Comparison of ENCODE assay signal across 11 mouse cellular contexts in genomic region chr3:105768529-105768928, GRCm38 (mm10). TPM values are rescaled to one million over a fixed set of nuclear protein-coding genes. Genes with fewer than 3 reads are reported as not detected.
A peak's percentile ranks its signal among the peaks of the same experiment; 100 is the strongest.
DNase-seq lines count a peak whose midpoint lies in the region; ATAC-seq and TF ChIP-seq lines count a peak whose summit lies in the region.
"Had no signal": no experiment of that assay in that cellular context is flagged by ENCODE, and none has a peak within 500 bp of the region (broad histone marks: within the 10 kb centered on the region; RNA-seq: fewer than 3 reads in every experiment).

No protein-coding gene starts in this region.

- no peaks in the 10 kb centered on the region for H3K36me3 ChIP-seq in midbrain, embryonic 16.5 days (ENCODE audit: control insufficient read depth, insufficient read depth, low read length)
- no peaks in the 10 kb centered on the region for H3K36me3 ChIP-seq in intestine, embryonic 15.5 days
- H3K36me3 ChIP-seq: heart, embryonic 12.5 days; limb, embryonic 12.5 days had no signal

- H3K9ac ChIP-seq in midbrain, embryonic 16.5 days (ENCODE audit: low read depth, low read length) = no peak overlapping the region
- H3K9ac ChIP-seq in intestine, embryonic 15.5 days = no peak overlapping the region
- H3K9ac ChIP-seq: heart, embryonic 12.5 days; limb, embryonic 12.5 days had no signal

- H3K4me1 ChIP-seq in lung, adult 2 months (ENCODE audit: control insufficient read depth, insufficient read depth, low read length) = peaks cover 15% of the 10 kb centered on the region
- H3K4me1 ChIP-seq in midbrain, embryonic 16.5 days (ENCODE audit: control insufficient read depth, insufficient read depth, low read length) = no peaks in the 10 kb centered on the region
- H3K4me1 ChIP-seq in intestine, embryonic 15.5 days (replicated peaks) = no peaks in the 10 kb centered on the region
- H3K4me1 ChIP-seq: limb, embryonic 12.5 days had no signal

- H3K9me3 ChIP-seq in midbrain, embryonic 16.5 days (replicated peaks; ENCODE audit: control insufficient read depth, low read length, poor library complexity, severe bottlenecking) = no peaks in the 10 kb centered on the region
- H3K9me3 ChIP-seq in intestine, embryonic 15.5 days = no peaks in the 10 kb centered on the region
- H3K9me3 ChIP-seq: heart, embryonic 12.5 days; limb, embryonic 12.5 days had no signal

- H3K4me2 ChIP-seq in midbrain, embryonic 16.5 days (ENCODE audit: low read length) = no peak overlapping the region
- no peak overlapping the region for H3K4me2 ChIP-seq in intestine, embryonic 15.5 days (replicated peaks)
- H3K4me2 ChIP-seq: heart, embryonic 12.5 days; limb, embryonic 12.5 days had no signal

- no peak overlapping the region for H3K27ac ChIP-seq in midbrain, embryonic 16.5 days (ENCODE audit: low read length)
- no peak overlapping the region for H3K27ac ChIP-seq in intestine, embryonic 15.5 days
- H3K27ac ChIP-seq: limb, embryonic 12.5 days had no signal

- 0 out of 2 replicates have a peak, but pooled peaks have one; percentile 30 for TF ChIP-seq CTCF in lung, adult 2 months (IDR thresholded peaks at IDR 0.05; ENCODE audit: insufficient read depth, low read length)

- DNase-seq in lung, adult 2 months = no peak
- DNase-seq in lung, postnatal 14 days = no peak
- DNase-seq in frontal cortex, postnatal 14 days (ENCODE audit: low spot score in 2 of 2) = no peak
- no peak for DNase-seq in adrenal gland, postnatal 14 days
- DNase-seq: B cell, adult 2 months had no signal

- H3K4me3 ChIP-seq in lung, adult 2 months (replicated peaks; ENCODE audit: extremely low read depth, low read depth, low read length) = no peak overlapping the region
- H3K4me3 ChIP-seq in midbrain, embryonic 16.5 days (ENCODE audit: low read depth, low read length) = no peak overlapping the region
- no peak overlapping the region for H3K4me3 ChIP-seq in intestine, embryonic 15.5 days (replicated peaks)
- H3K4me3 ChIP-seq: heart, embryonic 12.5 days; limb, embryonic 12.5 days had no signal

- ATAC-seq in inflammation-experienced regulatory T-cells, adult 6 months = peak; percentile 81
- peak; percentile 96 for ATAC-seq in megakaryocyte-erythroid progenitor cell, adult 5-6 weeks (replicated peaks; ENCODE audit: low FRiP score, low TSS enrichment, poor library complexity, severe bottlenecking)
- ATAC-seq in midbrain, embryonic 16.5 days = no peak
- no peak for ATAC-seq in intestine, embryonic 15.5 days

- no peaks in the 10 kb centered on the region for H3K27me3 ChIP-seq in midbrain, embryonic 16.5 days (ENCODE audit: control insufficient read depth, insufficient read depth, low read depth, low read length)
- no peaks in the 10 kb centered on the region for H3K27me3 ChIP-seq in intestine, embryonic 15.5 days (replicated peaks)
- H3K27me3 ChIP-seq: heart, embryonic 12.5 days; limb, embryonic 12.5 days had no signal

- WGBS in lung, adult 2 months = 45% methylated on average over 6 of the region's 6 CpGs
- 82% methylated on average over 6 of the region's 6 CpGs for WGBS in midbrain, embryonic 16.5 days
- WGBS in intestine, embryonic 15.5 days = 70% methylated on average over 6 of the region's 6 CpGs

- TF ChIP-seq POLR2A in lung, adult 2 months (IDR thresholded peaks at IDR 0.05; ENCODE audit: borderline replicate concordance, extremely low read depth, low read depth, low read length) = no peak

RNA-seq across cellular contexts. Expression of gene Rap1a, which starts 32.6 kb away (rescaled TPM):
- 8.2 and 18.1 TPM in 2 replicates for polyA plus RNA-seq in lung, adult 2 months (2012; rRNA removed)
- polyA plus RNA-seq in inflammation-experienced regulatory T-cells, adult 6 months (2017; shearing (Covaris generic)) = 100 to 1,000 TPM; 142 to 303 (median 166) TPM
- total RNA-seq in megakaryocyte-erythroid progenitor cell, adult 5-6 weeks (2014; fragmentation: Nextera tagmentation) = 70.6 and 73.8 TPM in 2 replicates
- total RNA-seq in megakaryocyte-erythroid progenitor cell, adult 5-6 weeks (2017) = 91.7 and 119 TPM in 2 replicates
- 184 and 206 TPM in 2 replicates for total RNA-seq in adrenal gland, postnatal 14 days (2021)
- polyA plus RNA-seq in midbrain, embryonic 16.5 days (2015; fragmentation: Nextera tagmentation; extraction: Ambion mirVana) = 74.1 and 74.3 TPM in 2 replicates
- polyA plus RNA-seq in intestine, embryonic 15.5 days (2015; fragmentation: Nextera tagmentation; extraction: Ambion mirVana) = 116 and 133 TPM in 2 replicates

Comparison
In these comparisons a context has a peak if more than half of its experiments do, and no peak if none do; other contexts are left out.
1. ATAC-seq: peak in inflammation-experienced regulatory T-cells, adult 6 months (single experiment) and megakaryocyte-erythroid progenitor cell, adult 5-6 weeks (single experiment); none in midbrain, embryonic 16.5 days (single experiment) and intestine, embryonic 15.5 days (single experiment).